Mouse (Mus musculus) hindbrain, embryonic 10.5 days (tissue): ENCODE measurements around the gene Ostn. TPM values are rescaled to one million over a fixed set of nuclear protein-coding genes. Genes with fewer than 3 reads are reported as not detected.
A peak's percentile ranks its signal among the peaks of the same experiment; 100 is the strongest.

ENCODE experiments used
- DNase-seq: peaks from one replicate; pipeline ENCODE4 v3.0.0-alpha.2; 2017; ENCODE audit warnings: low spot score
- H3K27ac ChIP-seq: fragments of 300-500 bp; sonication (generic); 2 replicates; pipeline ENCODE4 v1.5.1; 2016; ENCODE audit warnings: mild to moderate bottlenecking, moderate library complexity
- H3K27me3 ChIP-seq: fragments of 300-500 bp; sonication (generic); 2 replicates; pipeline ENCODE4 v1.6.1; 2016; ENCODE audit warnings: mild to moderate bottlenecking; ENCODE audit not compliant: poor library complexity, insufficient read depth, severe bottlenecking
- H3K36me3 ChIP-seq: fragments of 300-500 bp; sonication (generic); 2 replicates; pipeline ENCODE4 v1.6.1; 2016; ENCODE audit warnings: mild to moderate bottlenecking, moderate library complexity
- H3K4me1 ChIP-seq: fragments of 300-500 bp; sonication (generic); replicated peaks from 2 replicates; pipeline ENCODE4 v1.6.1; 2016; ENCODE audit warnings: mild to moderate bottlenecking
- H3K4me3 ChIP-seq: fragments of 300-500 bp; sonication (generic); 2 replicates; pipeline ENCODE4 v1.5.1; 2016; ENCODE audit warnings: mild to moderate bottlenecking, moderate library complexity
- H3K9me3 ChIP-seq: fragments of 300-500 bp; sonication (generic); 2 replicates; pipeline ENCODE4 v1.6.1; 2016; ENCODE audit warnings: mild to moderate bottlenecking, moderate library complexity
- WGBS: fragments of 180-500 bp; shearing (Covaris S2); methylation state at CpG from one replicate; pipeline ENCODE4 v1.1.7; 2016; 5-methylcytosine and 5-hydroxymethylcytosine counted together
- polyA plus RNA-seq: library from polyadenylated mRNA; unstranded; fragments of >200 nt; fragmentation: Nextera tagmentation; extraction: Ambion mirVana; gene quantifications from 2 replicates; pipeline ENCODE4 v1.2.1, GENCODE M21; 2016

Gene Ostn
- polyA plus RNA-seq, 1 experiment from 2014 or later, result not detected

DNA sequence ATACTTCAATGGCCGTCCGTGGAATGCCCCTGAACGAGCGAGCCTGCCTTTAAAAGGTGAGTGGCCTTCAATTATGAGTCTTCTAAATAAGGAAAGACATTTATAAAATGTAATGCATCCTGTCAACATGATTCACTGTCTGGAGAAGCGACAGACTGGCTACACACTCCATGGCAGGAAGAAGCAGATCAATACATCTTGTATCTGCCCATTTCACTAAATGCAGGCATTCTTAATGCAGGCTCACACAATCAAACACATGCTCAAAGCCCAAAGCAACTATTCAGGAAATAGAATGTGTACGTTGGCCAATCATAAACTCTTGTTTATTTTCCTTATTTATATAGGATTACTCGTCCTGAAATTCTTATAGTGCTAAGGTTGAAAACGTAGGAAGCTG is 62.9 kb downstream of the Ostn start, which contains the start of gene Uts2b:
Uts2b (minus strand) TSS at position 49 of the 400 bp plus-strand sequence.
- Histone ChIP-seq H3K9me3 (no peaks in the 10 kb centered on the region), H3K4me1 (no peaks in the 10 kb centered on the region), H3K4me3 (no peak within 1 kb of the TSS), H3K36me3 (no peaks in the 10 kb centered on the region), H3K27ac (no peak within 1 kb of the TSS), H3K27me3 (no peaks in the 10 kb centered on the region)
- no peak for DNase-seq
- 84% methylated on average over 8 of the region's 8 CpGs for WGBS

GRCm38 (mm10) chr16:27370700-27371099 is 63.4 kb downstream of the Ostn start:
- H3K4me3 ChIP-seq, result no peak overlapping the region
- no peaks in the 10 kb centered on the region for H3K9me3 ChIP-seq
- H3K36me3 ChIP-seq, result no peaks in the 10 kb centered on the region
- no peaks in the 10 kb centered on the region for H3K27me3 ChIP-seq
- 85% methylated on average over 2 of the region's 2 CpGs for WGBS
- no peak for DNase-seq
- H3K27ac ChIP-seq, result no peak overlapping the region
- no peaks in the 10 kb centered on the region for H3K4me1 ChIP-seq

GRCm38 (mm10) chr16:27374139-27374538 is 66.8 kb downstream of the Ostn start:
- no peak for DNase-seq
- H3K36me3 ChIP-seq, result no peaks in the 10 kb centered on the region
- H3K4me1 ChIP-seq, result no peaks in the 10 kb centered on the region
- 70% methylated on average over 3 of the region's 3 CpGs for WGBS
- H3K27ac ChIP-seq, result no peak overlapping the region
- H3K4me3 ChIP-seq, result no peak overlapping the region
- no peaks in the 10 kb centered on the region for H3K27me3 ChIP-seq
- no peaks in the 10 kb centered on the region for H3K9me3 ChIP-seq

DNA sequence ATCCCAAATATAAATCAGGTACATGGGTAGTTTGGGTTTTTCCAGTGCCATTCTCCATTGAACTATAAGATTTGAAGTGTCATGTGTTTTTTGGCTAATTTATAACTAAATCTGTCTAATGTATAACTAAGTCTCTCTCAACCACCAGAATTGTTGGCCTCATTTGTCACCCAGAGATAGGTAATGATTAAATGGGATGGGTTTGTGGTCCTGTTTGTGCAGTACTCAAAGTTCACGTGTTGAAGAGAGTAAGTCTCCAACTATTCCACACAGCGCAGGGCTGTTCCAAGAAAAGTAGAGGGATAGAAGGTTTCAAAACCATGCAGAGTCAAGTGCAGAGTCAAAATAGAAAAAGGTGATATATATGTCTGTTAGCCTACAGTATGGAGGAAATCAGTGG is 68.0 kb downstream of the Ostn start:
- Histone ChIP-seq H3K4me1 (no peaks in the 10 kb centered on the region), H3K4me3 (no peak overlapping the region), H3K27me3 (no peaks in the 10 kb centered on the region), H3K9me3 (no peaks in the 10 kb centered on the region), H3K27ac (no peak overlapping the region), H3K36me3 (no peaks in the 10 kb centered on the region)
- 86% methylated on average over 2 of the region's 2 CpGs for WGBS
- no peak for DNase-seq

DNA sequence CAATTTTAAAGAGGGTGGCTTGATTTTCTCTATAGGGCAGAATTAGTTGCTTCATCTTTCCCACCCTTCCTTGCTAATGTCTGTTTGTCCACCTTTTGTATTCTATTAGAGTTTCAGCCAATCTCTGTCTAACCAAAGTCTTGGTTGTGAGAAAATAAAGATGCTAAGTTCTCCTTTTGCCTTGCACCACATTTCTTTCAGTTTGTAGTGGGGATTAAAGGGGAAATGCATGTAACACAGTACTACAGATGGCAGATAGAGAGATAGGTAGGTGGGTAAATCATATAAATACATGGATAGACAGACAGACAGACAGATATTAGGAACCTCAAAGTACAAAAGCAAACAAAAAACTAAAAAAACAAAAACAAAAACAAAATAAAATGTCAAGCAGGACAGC is 69.3 kb downstream of the Ostn start:
- DNase-seq, result no peak
- Histone ChIP-seq H3K27me3 (no peaks in the 10 kb centered on the region), H3K27ac (no peak overlapping the region), H3K9me3 (no peaks in the 10 kb centered on the region), H3K4me1 (no peaks in the 10 kb centered on the region), H3K4me3 (no peak overlapping the region), H3K36me3 (no peaks in the 10 kb centered on the region)

DNA sequence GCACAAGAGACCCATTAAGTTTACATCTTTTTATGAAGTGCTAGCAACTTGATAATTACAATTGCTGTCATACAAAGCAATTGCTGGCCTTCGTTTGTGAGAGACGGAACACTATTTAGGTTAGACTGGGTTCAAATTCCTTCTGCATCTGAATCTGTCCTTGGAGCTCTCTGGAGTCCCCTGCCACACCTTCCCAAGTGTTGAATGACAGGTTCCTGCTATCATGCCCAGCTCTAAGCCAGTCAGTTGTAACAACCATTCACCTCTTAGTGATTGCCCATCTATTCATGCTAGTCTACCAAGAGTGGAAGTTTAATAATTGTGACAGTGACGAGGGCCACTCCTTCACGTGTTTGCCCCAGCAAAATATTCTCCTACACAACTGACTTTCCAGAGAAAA is 74.9 kb downstream of the Ostn start:
- Histone ChIP-seq H3K4me1 (no peaks in the 10 kb centered on the region), H3K9me3 (no peaks in the 10 kb centered on the region), H3K27ac (no peak overlapping the region), H3K4me3 (no peak overlapping the region), H3K27me3 (no peaks in the 10 kb centered on the region), H3K36me3 (no peaks in the 10 kb centered on the region)
- 84% methylated on average over 4 of the region's 4 CpGs for WGBS
- no peak for DNase-seq

- peaks cover 13% of the 10 kb centered on the region for H3K4me1 ChIP-seq
- no peaks in the 10 kb centered on the region for H3K27me3 ChIP-seq
- H3K36me3 ChIP-seq, result no peaks in the 10 kb centered on the region
- H3K9me3 ChIP-seq, result no peaks in the 10 kb centered on the region
- H3K4me3 ChIP-seq, result no peak overlapping the region
- WGBS, result 76% methylated on average over 4 of the region's 4 CpGs
- no peak overlapping the region for H3K27ac ChIP-seq
- no peak for DNase-seq
Observed at GRCm38 (mm10) chr16:27384893-27385603, 77.8 kb downstream of the Ostn start.

DNA sequence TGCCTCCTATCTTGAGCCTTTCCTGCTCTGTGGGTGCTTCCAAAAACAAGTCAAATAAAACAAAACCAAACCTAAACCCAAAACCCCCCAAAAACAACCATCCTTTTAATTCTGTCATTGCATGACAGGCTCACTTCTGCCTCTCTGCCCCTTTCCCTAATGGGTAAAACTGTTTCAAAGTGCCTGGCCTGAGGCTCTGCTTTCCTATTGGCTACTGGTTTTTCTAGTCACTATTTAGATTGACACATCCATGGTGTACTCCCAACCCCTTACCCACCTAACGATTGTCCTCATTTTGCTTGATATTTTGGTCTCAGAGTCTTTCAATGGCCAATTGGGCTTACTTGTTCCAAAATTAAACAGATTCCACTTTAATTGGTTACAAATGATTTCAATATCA is 78.4 kb downstream of the Ostn start:
- no peaks in the 10 kb centered on the region for H3K9me3 ChIP-seq
- 80% methylated on average over 1 of the region's 1 CpGs for WGBS
- no peaks in the 10 kb centered on the region for H3K36me3 ChIP-seq
- no peaks in the 10 kb centered on the region for H3K27me3 ChIP-seq
- no peak for DNase-seq
- peaks cover 19% of the 10 kb centered on the region for H3K4me1 ChIP-seq
- no peak overlapping the region for H3K27ac ChIP-seq
- no peak overlapping the region for H3K4me3 ChIP-seq

GRCm38 (mm10) chr16:27386850-27387407 is 79.6 kb downstream of the Ostn start:
- WGBS, result 79% methylated on average over 4 of the region's 4 CpGs

DNA sequence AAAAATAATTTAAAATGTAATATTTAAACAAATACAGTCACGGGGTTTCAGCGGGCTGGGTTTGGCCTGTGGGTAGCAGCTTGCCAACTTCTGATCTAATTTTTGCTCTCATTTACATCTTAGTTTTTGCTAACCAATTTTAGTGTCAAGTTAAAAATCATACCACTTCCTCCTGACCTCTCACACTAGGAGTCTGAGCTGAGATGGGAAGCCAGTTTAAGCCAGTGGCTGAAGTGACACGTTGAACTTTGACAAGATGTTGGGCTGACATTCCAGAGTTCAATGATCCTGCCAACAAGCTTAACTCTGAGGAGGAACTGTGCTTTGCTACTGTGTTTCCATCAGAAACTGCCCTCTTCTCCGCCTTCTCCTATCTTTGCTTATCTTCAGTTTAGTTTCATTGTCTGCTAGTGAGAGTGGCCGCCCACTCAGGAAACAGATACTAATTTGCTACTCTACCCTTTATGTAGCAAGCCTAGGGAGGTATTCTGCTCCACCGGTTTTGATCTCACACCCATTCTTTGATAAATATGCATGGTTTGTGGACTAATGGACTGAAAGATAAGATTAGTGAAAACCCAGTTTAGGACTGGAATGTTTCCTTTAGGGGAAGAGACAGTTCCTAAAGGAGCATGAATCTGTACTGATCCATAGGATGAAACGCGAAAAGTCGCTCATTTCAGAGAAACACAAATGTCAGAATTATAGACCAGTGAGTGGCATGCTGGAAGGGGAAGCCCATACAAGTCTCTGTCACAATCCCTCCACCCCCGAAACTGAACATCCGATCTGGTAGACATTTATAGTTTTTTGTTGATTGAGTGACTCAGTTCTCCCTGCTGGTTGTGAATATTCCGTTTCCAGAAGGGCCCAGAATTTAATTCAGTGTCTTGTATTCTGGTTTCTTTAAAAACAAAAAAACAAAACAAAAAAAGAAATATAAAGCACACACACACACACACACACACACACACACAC is 80.6 kb downstream of the Ostn start:
- peak overlapping the region; percentile 98 for H3K27ac ChIP-seq

More at GRCm38 (mm10) chr16:27386850-27387407, 79.6 kb downstream of the Ostn start:
- Histone ChIP-seq H3K9me3 (no peaks in the 10 kb centered on the region), H3K27me3 (no peaks in the 10 kb centered on the region), H3K36me3 (no peaks in the 10 kb centered on the region), H3K4me3 (no peak overlapping the region), H3K4me1 (peaks cover 26% of the 10 kb centered on the region), H3K27ac (no peak overlapping the region)
- no peak for DNase-seq

DNA sequence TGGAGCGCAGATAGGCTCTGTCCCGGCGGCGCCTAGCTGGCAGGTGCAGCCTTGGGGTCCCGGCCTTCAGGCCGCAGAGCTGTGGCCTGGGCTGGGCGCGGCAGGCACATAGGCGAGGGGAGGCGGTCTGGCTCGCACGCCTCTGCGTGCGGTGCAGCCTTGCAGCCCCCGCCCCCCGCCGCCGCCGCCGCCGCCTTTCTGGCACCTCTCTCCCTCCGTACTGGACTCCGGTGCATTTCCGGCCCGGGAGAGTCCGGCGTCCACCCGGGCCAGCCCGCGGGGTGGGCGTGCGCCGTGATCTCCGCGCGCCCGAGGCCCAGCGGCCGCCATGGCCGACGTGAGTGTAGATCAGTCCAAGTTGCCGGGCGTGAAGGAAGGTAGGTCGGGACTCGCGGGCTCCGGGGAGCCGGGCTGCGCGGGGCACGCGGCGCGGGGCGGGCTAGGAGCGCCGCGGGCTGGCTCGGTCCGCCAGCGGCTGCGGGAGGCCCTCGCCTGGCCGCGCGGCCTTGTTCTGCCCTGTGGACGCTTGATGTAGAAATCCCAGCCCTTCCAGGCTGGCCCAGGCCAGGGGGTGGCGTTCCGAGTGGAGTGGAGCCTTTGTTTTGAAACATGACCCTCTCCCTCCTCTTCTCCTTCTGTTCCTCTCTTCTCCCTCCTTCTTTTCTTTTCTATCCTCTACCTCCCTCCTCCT is 81.6 kb downstream of the Ostn start, which contains the start of gene Ccdc50:
Ccdc50 (plus strand) TSS at position 109 of the 691 bp plus-strand sequence.
- Histone ChIP-seq H3K4me1 (peaks cover 26% of the 10 kb centered on the region), H3K27me3 (no peaks in the 10 kb centered on the region), H3K27ac (peak within 1 kb of the TSS; percentile 98), H3K36me3 (no peaks in the 10 kb centered on the region), H3K4me3 (peak within 1 kb of the TSS; percentile 88), H3K9me3 (no peaks in the 10 kb centered on the region)
- peak; percentile 89 for DNase-seq
- WGBS, result under 1% methylated on average over 69 of the region's 69 CpGs

More for the DNA sequence above, 80.6 kb downstream of the Ostn start:
- DNase-seq, result no peak
- no peaks in the 10 kb centered on the region for H3K9me3 ChIP-seq
- peaks cover 26% of the 10 kb centered on the region for H3K4me1 ChIP-seq
- no peaks in the 10 kb centered on the region for H3K27me3 ChIP-seq
- WGBS, result 57% methylated on average over 12 of the region's 12 CpGs
- no peaks in the 10 kb centered on the region for H3K36me3 ChIP-seq
- peak overlapping the region; percentile 88 for H3K4me3 ChIP-seq

GRCm38 (mm10) chr16:27389534-27390282 is 82.4 kb downstream of the Ostn start:
- peaks cover 26% of the 10 kb centered on the region for H3K4me1 ChIP-seq
- WGBS, result 32% methylated on average over 7 of the region's 7 CpGs
- H3K27ac ChIP-seq, result peak overlapping the region; percentile 98
- H3K4me3 ChIP-seq, result peak overlapping the region; percentile 88
- no peaks in the 10 kb centered on the region for H3K36me3 ChIP-seq
- H3K27me3 ChIP-seq, result no peaks in the 10 kb centered on the region
- H3K9me3 ChIP-seq, result no peaks in the 10 kb centered on the region
- DNase-seq, result peak; percentile 25
